Mouse (Mus musculus) adrenal gland, postnatal 10 days (tissue): Measurements from ENCODE around the gene Mtf2. TPM values are rescaled to one million over a fixed set of nuclear protein-coding genes. Genes with fewer than 3 reads are reported as not detected.
"Not testable (repeated sequence)": the region's sequence is repeated elsewhere in the genome, so short reads cannot be mapped to it uniquely, and the experiment has no call there.

Experiments used
- DNase-seq: peaks from one replicate; pipeline ENCODE4 v3.0.0; 2021; ENCODE audit warnings: mixed read lengths
- total RNA-seq, 2 experiments: library from RNA; stranded (reverse); gene quantifications; 2 replicates each; pipeline ENCODE4 v1.2.3; 2021

Mtf2 gene
- total RNA-seq, 2 experiments from 2014 or later = 22.2 to 32.3 TPM

- peak; percentile 16 for DNase-seq
These were observed 16.9 kb downstream of the Mtf2 start for GRCm38 (mm10) chr5:108082380-108082779.

GRCm38 (mm10) chr5:108085440-108085839 lies 20.0 kb downstream of the Mtf2 start:
- no peak for DNase-seq

DNA sequence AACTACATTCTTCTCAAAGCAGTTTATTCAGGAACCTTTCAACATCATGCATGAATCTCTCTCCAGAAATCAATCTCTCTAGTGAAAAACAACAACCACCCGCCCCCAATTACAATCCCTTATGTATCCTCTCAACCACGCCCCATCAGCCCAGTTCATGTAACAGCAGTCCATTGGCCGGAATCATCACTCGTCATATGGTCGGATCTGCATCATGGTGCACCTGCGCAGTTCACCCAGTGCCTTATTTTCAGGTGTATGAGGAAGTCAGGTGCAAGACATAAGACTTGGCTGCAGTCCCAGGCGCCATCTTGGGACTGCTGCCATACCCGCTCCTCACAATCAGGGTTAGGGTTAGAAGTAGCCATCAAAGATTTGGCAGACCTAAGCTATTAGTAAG lies 27.3 kb downstream of the Mtf2 start:
- DNase-seq = not testable (repeated sequence)

GRCm38 (mm10) chr5:108097676-108098075 lies 32.2 kb downstream of the Mtf2 start:
- DNase-seq = no peak

- DNase-seq = peak; percentile 28
These were observed 34.7 kb downstream of the Mtf2 start for GRCm38 (mm10) chr5:108100196-108100595.

GRCm38 (mm10) chr5:108104306-108104705 lies 38.8 kb downstream of the Mtf2 start:
- DNase-seq = no peak

GRCm38 (mm10) chr5:108109346-108109745 lies 43.9 kb downstream of the Mtf2 start:
- no peak for DNase-seq

DNA sequence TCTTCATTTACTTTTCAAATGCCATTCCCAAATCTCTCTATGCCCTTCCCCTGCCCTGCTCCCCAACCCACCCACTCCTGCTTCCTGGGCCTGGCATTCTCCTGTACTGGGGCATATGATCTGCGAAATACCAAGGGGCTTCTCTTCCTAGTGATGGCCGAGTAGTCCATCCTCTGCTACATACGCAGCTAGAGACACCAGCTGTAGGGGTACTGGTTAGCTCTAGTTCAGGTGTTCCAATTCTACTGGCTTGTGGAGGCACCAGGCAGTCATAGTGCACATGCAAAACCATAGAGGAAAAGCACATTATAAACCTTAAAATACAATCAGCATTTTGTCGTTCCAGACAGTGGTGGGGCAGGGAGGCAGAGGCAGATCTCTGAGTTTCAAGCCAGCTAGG lies 52.2 kb downstream of the Mtf2 start:
- DNase-seq = no peak

DNA sequence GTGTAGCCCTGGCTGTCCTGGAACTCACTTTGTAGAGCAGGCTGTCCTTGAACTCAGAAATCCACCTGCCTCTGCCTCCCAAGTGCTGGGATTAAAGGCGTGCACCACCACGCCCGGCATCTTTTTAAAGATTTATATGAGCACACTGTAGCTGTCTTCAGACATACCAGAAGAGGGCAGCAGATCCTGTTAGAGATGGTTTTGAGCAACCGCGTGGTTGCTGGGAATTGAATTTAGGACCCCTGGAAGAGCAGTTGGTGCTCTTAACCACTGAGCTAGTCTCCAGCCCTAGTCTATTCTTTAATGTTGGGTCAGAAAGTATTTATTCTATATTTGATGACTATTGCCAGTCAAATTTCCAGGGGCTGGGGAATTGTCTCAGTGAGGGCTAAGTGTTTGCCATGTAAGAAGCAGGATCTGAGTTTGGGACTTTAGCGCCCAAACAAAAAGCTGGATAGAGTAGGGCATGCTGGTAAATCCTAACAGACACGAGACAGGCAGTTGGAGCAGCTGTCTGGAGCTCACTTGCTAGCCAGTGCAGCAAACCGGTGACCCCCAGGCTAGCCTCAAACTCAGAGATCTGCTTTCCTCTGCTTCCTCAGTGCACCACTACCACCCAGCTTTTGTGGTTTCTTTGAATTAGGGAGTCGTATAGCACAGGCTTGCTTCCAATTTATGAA lies 54.9 kb downstream of the Mtf2 start:
- DNase-seq = no peak

- DNase-seq = peak; percentile 77
These were observed 66.5 kb downstream of the Mtf2 start for GRCm38 (mm10) chr5:108131849-108132440.

- peak; percentile 99 for DNase-seq
These were observed 67.2 kb downstream of the Mtf2 start, which contains the start of the genes Tmed5 and Ccdc18 for GRCm38 (mm10) chr5:108132441-108133243. TSS of gene Tmed5 (minus strand) at chr5:108132620. TSS of gene Ccdc18 (plus strand) at chr5:108132875.

DNA sequence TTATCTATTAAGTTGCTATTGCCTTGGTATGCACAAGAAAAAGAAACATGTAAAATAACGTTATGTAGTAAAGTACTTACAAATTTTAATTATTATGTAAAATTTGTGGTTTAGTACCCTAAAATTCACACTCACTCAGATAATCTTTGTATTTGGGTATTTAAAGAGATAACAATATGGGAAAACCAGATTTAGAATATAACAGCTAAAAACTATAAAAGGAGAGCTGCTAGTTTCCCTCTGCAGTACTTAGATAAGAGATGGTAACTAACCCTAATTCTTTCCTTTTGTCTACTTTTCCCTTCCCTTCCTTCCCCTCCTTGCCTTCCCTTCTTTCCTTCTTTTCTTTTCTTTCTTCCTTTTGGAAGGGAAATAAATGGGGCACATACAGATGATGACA lies 87.1 kb downstream of the Mtf2 start:
- no peak for DNase-seq

Other genes with a start within 250 kb of the Mtf2 start
- not detected for gene Ube2d2b, start 235.6 kb upstream of the Mtf2 start, total RNA-seq
- gene Evi5, start 190.6 kb upstream of the Mtf2 start, total RNA-seq = 10 to 100 TPM; 54.0 to 58.4 TPM
- 10 to 100 TPM; 69.0 to 79.1 TPM for gene Rpl5, start 165.2 kb upstream of the Mtf2 start, total RNA-seq
- 10 to 100 TPM; 18.0 to 18.5 TPM for gene Fam69a, start 78.6 kb upstream of the Mtf2 start, total RNA-seq
- gene Tmed5, start 66.9 kb downstream of the Mtf2 start, total RNA-seq = 100 to 1,000 TPM in 1 of 2 experiments, 10 to 100 TPM in 1; 88.3 to 112 TPM
- 1 to 10 TPM; 2.3 to 4.9 TPM for gene Ccdc18, start 67.2 kb downstream of the Mtf2 start, total RNA-seq
- gene Dr1, start 203.2 kb downstream of the Mtf2 start, total RNA-seq = 10 to 100 TPM; 30.4 to 30.7 TPM
- 1 to 10 TPM; 7.8 to 9.5 TPM for gene Pigg, start 246.9 kb downstream of the Mtf2 start, total RNA-seq